12 mouse cellular contexts compared by ENCODE assay signal in the genomic region with DNA sequence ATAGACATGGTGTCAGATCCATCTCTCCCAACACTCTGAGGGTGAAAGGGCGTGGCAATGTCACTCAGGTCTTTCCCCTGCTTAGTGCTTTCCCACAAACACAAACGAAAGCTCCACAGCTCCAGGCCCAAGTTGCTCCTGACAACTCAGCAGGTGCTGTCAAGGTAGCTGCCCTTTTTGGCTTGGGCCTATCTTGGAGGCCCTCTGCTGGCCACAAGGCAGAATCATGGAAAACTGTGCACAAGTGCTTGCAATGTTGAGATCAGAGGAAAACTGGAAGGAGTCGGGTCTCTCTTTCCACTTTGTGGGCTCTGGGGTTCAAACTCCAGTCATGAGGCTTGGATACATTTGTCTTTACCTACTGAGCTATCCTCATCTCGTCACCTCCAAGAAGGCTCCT. TPM values are rescaled to one million over a fixed set of nuclear protein-coding genes. Genes with fewer than 3 reads are reported as not detected.
DNase-seq lines count a peak whose midpoint lies in the region; ATAC-seq and TF ChIP-seq lines count a peak whose summit lies in the region.
"Had no signal": no experiment of that assay in that cellular context is flagged by ENCODE, and none has a peak within 500 bp of the region (broad histone marks: within the 10 kb centered on the region; RNA-seq: fewer than 3 reads in every experiment).

No protein-coding gene starts in this region.

- no peaks in the 10 kb centered on the region for H3K27me3 ChIP-seq in intestine, postnatal 0 days (replicated peaks; ENCODE audit: control insufficient read depth, insufficient read depth, low read length)
- H3K27me3 ChIP-seq in intestine, embryonic 15.5 days (replicated peaks): no peaks in the 10 kb centered on the region
- no peaks in the 10 kb centered on the region for H3K27me3 ChIP-seq in stomach, postnatal 0 days (ENCODE audit: control insufficient read depth, insufficient read depth, low read length)
- H3K27me3 ChIP-seq: neural tube, embryonic 15.5 days had no signal

- no peak overlapping the region for H3K27ac ChIP-seq in intestine, postnatal 0 days (ENCODE audit: low read depth, low read length)
- no peak overlapping the region for H3K27ac ChIP-seq in intestine, embryonic 15.5 days
- H3K27ac ChIP-seq in bone marrow, adult 2 months (ENCODE audit: control insufficient read depth, insufficient read depth, low read depth, low read length, poor library complexity): no peak overlapping the region
- no peak overlapping the region for H3K27ac ChIP-seq in stomach, postnatal 0 days (replicated peaks)
- H3K27ac ChIP-seq: neural tube, embryonic 15.5 days had no signal

- H3K4me2 ChIP-seq in intestine, postnatal 0 days (replicated peaks; ENCODE audit: low read depth): no peak overlapping the region
- no peak overlapping the region for H3K4me2 ChIP-seq in intestine, embryonic 15.5 days (replicated peaks)
- no peak overlapping the region for H3K4me2 ChIP-seq in stomach, postnatal 0 days (replicated peaks; ENCODE audit: low read depth)
- H3K4me2 ChIP-seq: neural tube, embryonic 15.5 days had no signal

- H3K36me3 ChIP-seq in intestine, postnatal 0 days (ENCODE audit: control insufficient read depth, insufficient read depth): peaks cover 21% of the 10 kb centered on the region; the same call in 1 of the 2 replicates
- peaks cover 10% of the 10 kb centered on the region; the same call in 1 of the 2 replicates for H3K36me3 ChIP-seq in intestine, embryonic 15.5 days
- peaks cover 8% of the 10 kb centered on the region; the same call in 1 of the 2 replicates for H3K36me3 ChIP-seq in stomach, postnatal 0 days (ENCODE audit: control insufficient read depth, insufficient read depth, low read length)

- TF ChIP-seq POLR2A in bone marrow, adult 2 months (IDR thresholded peaks at IDR 0.05; ENCODE audit: borderline replicate concordance, control insufficient read depth, low read depth, low read length): no peak

- no peaks in the 10 kb centered on the region for H3K9me3 ChIP-seq in intestine, postnatal 0 days (ENCODE audit: control insufficient read depth)
- no peaks in the 10 kb centered on the region; the same call in 1 of the 2 replicates for H3K9me3 ChIP-seq in intestine, embryonic 15.5 days
- no peaks in the 10 kb centered on the region for H3K9me3 ChIP-seq in stomach, postnatal 0 days (ENCODE audit: control insufficient read depth, low read length)
- H3K9me3 ChIP-seq: neural tube, embryonic 15.5 days had no signal

- DNase-seq in right cerebral cortex, postnatal 25 days: peak; percentile 17
- no peak for DNase-seq in right cerebral cortex, postnatal 14 days
- no peak for DNase-seq in stomach, postnatal 0 days (ENCODE audit: low spot score)
- DNase-seq in retina, embryonic 14.5 days (ENCODE audit: low spot score): no peak
- DNase-seq: cerebellum, postnatal 36 days; heart, postnatal 14 days; kidney, postnatal 14 days; spleen, adult 18-20 months had no signal

- no peak overlapping the region for H3K9ac ChIP-seq in intestine, postnatal 0 days (ENCODE audit: low read depth, low read length)
- H3K9ac ChIP-seq in intestine, embryonic 15.5 days: no peak overlapping the region
- no peak overlapping the region for H3K9ac ChIP-seq in stomach, postnatal 0 days (ENCODE audit: low read length)
- H3K9ac ChIP-seq: neural tube, embryonic 15.5 days had no signal

- no peak for ATAC-seq in intestine, postnatal 0 days
- no peak for ATAC-seq in intestine, embryonic 15.5 days
- ATAC-seq in stomach, postnatal 0 days (ENCODE audit: low FRiP score, low TSS enrichment): no peak

- TF ChIP-seq CTCF in intestine, postnatal 0 days (IDR thresholded peaks at IDR 0.05; ENCODE audit: low read depth): peak; percentile 61
- 0 out of 2 replicates have a peak, but pooled peaks have one; percentile 16 for TF ChIP-seq CTCF in bone marrow, adult 2 months (IDR thresholded peaks at IDR 0.05; ENCODE audit: control insufficient read depth, insufficient read depth, low read length)
- TF ChIP-seq CTCF in stomach, postnatal 0 days (IDR thresholded peaks at IDR 0.05; ENCODE audit: low read depth): peak; percentile 58

- 80% methylated on average over 4 of the region's 4 CpGs for WGBS in intestine, postnatal 0 days
- 74% methylated on average over 4 of the region's 4 CpGs for WGBS in intestine, embryonic 15.5 days
- WGBS in bone marrow, adult 2 months: 73% methylated on average over 4 of the region's 4 CpGs
- WGBS in stomach, postnatal 0 days: 73% methylated on average over 4 of the region's 4 CpGs

- H3K4me3 ChIP-seq in intestine, postnatal 0 days (ENCODE audit: low read depth, low read length): no peak overlapping the region
- H3K4me3 ChIP-seq in intestine, embryonic 15.5 days (replicated peaks): no peak overlapping the region
- no peak overlapping the region for H3K4me3 ChIP-seq in bone marrow, adult 2 months (replicated peaks; ENCODE audit: control insufficient read depth, low read depth, low read length)
- H3K4me3 ChIP-seq in stomach, postnatal 0 days (ENCODE audit: low read depth, low read length): no peak overlapping the region
- H3K4me3 ChIP-seq: neural tube, embryonic 15.5 days had no signal

- H3K4me1 ChIP-seq in intestine, postnatal 0 days (replicated peaks; ENCODE audit: control insufficient read depth, insufficient read depth, low read length): no peaks in the 10 kb centered on the region
- no peaks in the 10 kb centered on the region for H3K4me1 ChIP-seq in intestine, embryonic 15.5 days (replicated peaks)
- no peaks in the 10 kb centered on the region; the same call in 1 of the 2 replicates for H3K4me1 ChIP-seq in bone marrow, adult 2 months (ENCODE audit: control insufficient read depth, insufficient read depth, low read length)
- H3K4me1 ChIP-seq in stomach, postnatal 0 days (replicated peaks; ENCODE audit: control insufficient read depth, insufficient read depth): no peaks in the 10 kb centered on the region
- H3K4me1 ChIP-seq: neural tube, embryonic 15.5 days had no signal

- no peak for TF ChIP-seq EP300 in stomach, postnatal 0 days (optimal IDR thresholded peaks at IDR 0.05)

RNA-seq across cellular contexts. Expression of a gene that starts 18.3 kb away (rescaled TPM):
- polyA plus RNA-seq in intestine, postnatal 0 days (2015; fragmentation: Nextera tagmentation; extraction: Ambion mirVana): 40.7 and 41.4 TPM in 2 replicates
- 55.8 and 68.1 TPM in 2 replicates for polyA plus RNA-seq in intestine, embryonic 15.5 days (2015; fragmentation: Nextera tagmentation; extraction: Ambion mirVana)
- polyA plus RNA-seq in bone marrow, adult 2 months (2011; ENCODE audit: insufficient read depth, insufficient read length, low replicate concordance, missing spikeins): 17.0 and 41.0 TPM in 2 replicates
- polyA plus RNA-seq in stomach, postnatal 0 days (2015; fragmentation: Nextera tagmentation; extraction: Ambion mirVana): 37.5 and 40.7 TPM in 2 replicates

RNA-seq across cellular contexts. Expression of a gene that starts 21.2 kb away (rescaled TPM):
- not detected in 2 replicates for polyA plus RNA-seq in intestine, postnatal 0 days (2015; fragmentation: Nextera tagmentation; extraction: Ambion mirVana)
- 0.11 and 0.44 TPM in 2 replicates for polyA plus RNA-seq in intestine, embryonic 15.5 days (2015; fragmentation: Nextera tagmentation; extraction: Ambion mirVana)
- polyA plus RNA-seq in bone marrow, adult 2 months (2011; ENCODE audit: insufficient read depth, insufficient read length, low replicate concordance, missing spikeins): not detected in 2 replicates
- 0.05 and 0.10 TPM in 2 replicates for polyA plus RNA-seq in stomach, postnatal 0 days (2015; fragmentation: Nextera tagmentation; extraction: Ambion mirVana)
